Mouse (Mus musculus) heart, embryonic 12.5 days (tissue): Measurements from ENCODE around the gene Ankrd23. TPM values are rescaled to one million over a fixed set of nuclear protein-coding genes. Genes with fewer than 3 reads are reported as not detected.
"Not testable (repeated sequence)": the region's sequence is repeated elsewhere in the genome, so short reads cannot be mapped to it uniquely, and the experiment has no call there.

Source experiments
- ATAC-seq: fragments of 200-750 bp; cut with Nextera tagmentation; 2 replicates; pipeline ENCODE4 v1.8.0; 2017; ENCODE audit warnings: moderate TSS enrichment, moderate library complexity; ENCODE audit not compliant: insufficient number of reproducible peaks, low FRiP score
- H3K27ac ChIP-seq: fragments of 300-500 bp; sonication (generic); 2 replicates; pipeline ENCODE4 v1.5.1; 2016; ENCODE audit warnings: mild to moderate bottlenecking, moderate library complexity; ENCODE audit not compliant: poor library complexity, severe bottlenecking
- H3K27me3 ChIP-seq: fragments of 300-500 bp; sonication (generic); replicated peaks from 2 replicates; pipeline ENCODE4 v1.6.1; 2016; ENCODE audit warnings: mild to moderate bottlenecking, moderate library complexity
- H3K36me3 ChIP-seq: fragments of 300-500 bp; sonication (generic); 2 replicates; pipeline ENCODE4 v1.6.1; 2016; ENCODE audit warnings: mild to moderate bottlenecking, moderate library complexity
- H3K4me1 ChIP-seq: fragments of 300-500 bp; sonication (generic); replicated peaks from 2 replicates; pipeline ENCODE4 v1.6.1; 2016; ENCODE audit warnings: mild to moderate bottlenecking
- H3K4me2 ChIP-seq: fragments of 300-500 bp; sonication (generic); 2 replicates; pipeline ENCODE4 v1.6.1; 2016; ENCODE audit warnings: mild to moderate bottlenecking, moderate library complexity
- H3K4me3 ChIP-seq: fragments of 300-500 bp; sonication (generic); 2 replicates; pipeline ENCODE4 v1.5.1; 2016; ENCODE audit warnings: mild to moderate bottlenecking
- H3K9ac ChIP-seq: fragments of 300-500 bp; sonication (generic); 2 replicates; pipeline ENCODE4 v1.6.1; 2016; ENCODE audit warnings: mild to moderate bottlenecking, moderate library complexity
- H3K9me3 ChIP-seq: fragments of 300-500 bp; sonication (generic); replicated peaks from 2 replicates; pipeline ENCODE4 v1.6.1; 2016; ENCODE audit warnings: mild to moderate bottlenecking, moderate library complexity
- WGBS: fragments of 180-500 bp; shearing (Covaris S2); methylation state at CpG from one replicate; pipeline ENCODE4 v1.1.7; 2016; 5-methylcytosine and 5-hydroxymethylcytosine counted together
- polyA plus RNA-seq: library from polyadenylated mRNA; unstranded; fragments of >200 nt; fragmentation: Nextera tagmentation; extraction: Ambion mirVana; gene quantifications from 2 replicates; pipeline ENCODE4 v1.2.1, GENCODE M21; 2016

The Ankrd23 gene
- polyA plus RNA-seq, result 14.9 and 16.8 TPM in 2 replicates

DNA sequence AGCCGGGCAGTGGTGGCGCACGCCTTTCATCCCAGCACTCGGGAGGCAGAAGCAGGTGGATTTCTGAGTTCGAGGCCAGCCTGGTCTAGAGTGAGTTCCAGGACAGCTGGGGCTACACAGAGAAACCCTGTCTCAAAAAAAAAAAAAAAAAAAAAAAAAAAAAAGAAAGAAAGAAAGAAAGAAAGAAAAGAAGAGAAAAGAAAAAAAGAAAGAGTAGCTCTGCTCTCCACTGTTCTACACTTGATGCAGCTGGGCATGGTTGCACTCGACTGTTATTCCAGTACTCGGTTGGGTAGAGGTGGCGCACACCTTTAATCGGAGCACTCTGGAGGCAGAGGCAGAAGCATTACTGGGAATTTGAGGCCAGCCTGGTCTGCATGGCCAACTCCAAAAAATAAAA, at the start of gene Ankrd23:
TSS of gene Ankrd23 (minus strand) at position 101 of the 400 bp plus-strand sequence.
- WGBS, result 78% methylated on average over 9 of the region's 9 CpGs
- Histone ChIP-seq H3K9ac (0 out of 2 replicates have a peak within 1 kb of the TSS, but pooled peaks have one; percentile 22), H3K36me3 (peaks cover 39% of the 10 kb centered on the region), H3K27ac (peak within 1 kb of the TSS; percentile 87), H3K4me2 (peak within 1 kb of the TSS; percentile 11; the same call in 1 of the 2 replicates), H3K4me1 (peaks cover 59% of the 10 kb centered on the region)
- H3K9me3 ChIP-seq, H3K27me3 ChIP-seq, H3K4me3 ChIP-seq, ATAC-seq: not testable (repeated sequence)

GRCm38 (mm10) chr1:36586288-36586687, 49.6 kb upstream of the Ankrd23 start:
- no peak for ATAC-seq
- 45% methylated on average over 4 of the region's 4 CpGs for WGBS

DNA sequence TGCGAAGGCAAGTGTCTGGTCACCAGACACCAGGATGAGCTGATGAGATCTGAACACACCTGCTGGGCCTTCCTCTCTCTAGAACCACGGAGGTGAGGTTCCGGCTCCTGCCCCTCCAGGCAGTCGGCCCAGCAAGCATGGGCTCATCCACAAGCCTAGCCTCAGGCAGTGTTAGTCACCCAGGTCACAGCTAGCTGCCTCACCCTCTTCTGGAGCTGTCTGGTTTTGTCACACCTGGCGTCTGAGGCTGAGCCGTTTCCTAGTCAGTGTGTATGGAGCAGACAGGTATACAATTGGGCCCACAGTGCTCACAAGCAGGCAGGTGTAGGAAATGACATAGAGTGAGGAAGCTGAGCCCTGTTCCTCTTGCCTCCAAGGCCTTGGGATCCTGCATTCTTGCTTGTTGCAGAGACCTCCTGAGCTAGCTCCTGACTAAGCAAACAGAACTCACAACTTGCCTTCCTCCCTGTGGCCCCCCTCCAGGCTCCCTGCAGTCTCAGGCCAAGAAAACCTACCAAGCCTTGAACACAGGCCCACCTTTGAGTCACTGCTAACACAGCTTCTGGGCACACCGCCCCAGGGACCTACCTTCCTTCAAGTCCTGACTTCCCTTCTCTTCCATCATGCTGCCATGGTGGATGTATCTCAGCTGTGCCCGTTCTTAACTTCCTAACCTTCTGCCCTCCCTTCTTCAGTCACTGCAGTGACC, 46.9 kb upstream of the Ankrd23 start:
- Histone ChIP-seq H3K9ac (no peak overlapping the region), H3K9me3 (no peaks in the 10 kb centered on the region), H3K4me3 (no peak overlapping the region), H3K27me3 (no peaks in the 10 kb centered on the region), H3K27ac (peak overlapping the region; percentile 80; the same call in 1 of the 2 replicates), H3K4me2 (0 out of 2 replicates have a peak overlapping the region, but pooled peaks have one; percentile 1), H3K4me1 (peaks cover 69% of the 10 kb centered on the region), H3K36me3 (no peaks in the 10 kb centered on the region)
- WGBS, result 76% methylated on average over 8 of the region's 8 CpGs
- ATAC-seq, result no peak

More at GRCm38 (mm10) chr1:36586288-36586687, 49.6 kb upstream of the Ankrd23 start:
- Histone ChIP-seq H3K27me3 (no peaks in the 10 kb centered on the region), H3K4me3 (no peak overlapping the region), H3K36me3 (no peaks in the 10 kb centered on the region), H3K9me3 (no peaks in the 10 kb centered on the region), H3K9ac (no peak overlapping the region), H3K4me1 (peaks cover 63% of the 10 kb centered on the region), H3K4me2 (no peak overlapping the region), H3K27ac (no peak overlapping the region)

DNA sequence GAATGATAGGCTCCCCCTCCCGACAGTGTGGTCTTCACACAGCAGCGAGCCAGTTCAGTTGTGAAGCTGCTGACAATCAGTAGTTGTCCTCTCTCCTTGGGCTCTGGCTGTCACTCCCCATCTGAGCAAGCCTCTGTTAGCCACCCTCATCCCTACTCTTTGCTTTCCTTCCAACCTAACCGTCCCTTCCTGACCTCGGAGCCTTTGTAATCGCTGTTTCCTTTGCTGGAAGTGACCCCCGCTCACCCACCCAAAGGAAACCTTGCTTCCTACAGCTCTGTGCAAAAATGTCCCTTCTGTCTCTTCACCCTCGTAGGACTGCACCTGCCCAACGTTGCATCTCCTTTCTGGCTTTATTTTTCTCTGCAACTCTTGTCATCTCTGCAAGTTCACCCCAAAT, 45.5 kb upstream of the Ankrd23 start:
- Histone ChIP-seq H3K4me1 (peaks cover 68% of the 10 kb centered on the region), H3K27me3 (no peaks in the 10 kb centered on the region), H3K9me3 (no peaks in the 10 kb centered on the region), H3K36me3 (no peaks in the 10 kb centered on the region), H3K27ac (no peak overlapping the region), H3K4me3 (no peak overlapping the region), H3K9ac (no peak overlapping the region), H3K4me2 (no peak overlapping the region)
- ATAC-seq, result no peak
- 62% methylated on average over 8 of the region's 8 CpGs for WGBS

DNA sequence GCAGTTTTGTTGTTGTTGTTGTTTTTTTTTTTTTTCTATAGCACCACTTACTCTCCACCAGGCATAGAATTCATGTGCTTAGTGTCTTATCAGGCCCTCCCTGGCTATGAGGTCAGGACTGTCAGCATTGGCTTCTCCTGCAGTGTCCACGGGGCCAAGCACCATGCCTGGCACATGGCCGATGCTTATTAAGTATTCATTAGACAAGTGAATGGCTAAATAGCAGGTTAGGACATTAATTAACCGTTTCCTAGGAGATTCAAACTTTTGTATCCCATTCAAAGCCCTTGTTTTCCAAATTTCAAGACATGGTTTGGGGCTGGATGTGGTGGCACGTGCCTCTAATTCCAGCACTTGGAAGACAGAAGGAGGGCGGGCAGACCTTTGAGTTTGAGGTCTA, 44.6 kb upstream of the Ankrd23 start:
- H3K27ac ChIP-seq, result peak overlapping the region; percentile 93
- no peaks in the 10 kb centered on the region for H3K9me3 ChIP-seq
- no peaks in the 10 kb centered on the region for H3K36me3 ChIP-seq
- H3K4me2 ChIP-seq, result peak overlapping the region; percentile 63
- H3K27me3 ChIP-seq, result no peaks in the 10 kb centered on the region
- no peak for ATAC-seq
- H3K9ac ChIP-seq, result no peak overlapping the region
- peaks cover 74% of the 10 kb centered on the region for H3K4me1 ChIP-seq
- no peak overlapping the region for H3K4me3 ChIP-seq
- 63% methylated on average over 5 of the region's 5 CpGs for WGBS

GRCm38 (mm10) chr1:36580384-36581207, 43.9 kb upstream of the Ankrd23 start:
- no peaks in the 10 kb centered on the region for H3K9me3 ChIP-seq
- 2% methylated on average over 17 of the region's 17 CpGs for WGBS
- H3K4me3 ChIP-seq, result peak overlapping the region; percentile 26
- no peaks in the 10 kb centered on the region for H3K36me3 ChIP-seq
- peak overlapping the region; percentile 66 for H3K9ac ChIP-seq
- peak overlapping the region; percentile 93 for H3K27ac ChIP-seq
- peaks cover 72% of the 10 kb centered on the region for H3K4me1 ChIP-seq
- peak overlapping the region; percentile 63 for H3K4me2 ChIP-seq
- no peaks in the 10 kb centered on the region for H3K27me3 ChIP-seq
- peak; percentile 92 for ATAC-seq

DNA sequence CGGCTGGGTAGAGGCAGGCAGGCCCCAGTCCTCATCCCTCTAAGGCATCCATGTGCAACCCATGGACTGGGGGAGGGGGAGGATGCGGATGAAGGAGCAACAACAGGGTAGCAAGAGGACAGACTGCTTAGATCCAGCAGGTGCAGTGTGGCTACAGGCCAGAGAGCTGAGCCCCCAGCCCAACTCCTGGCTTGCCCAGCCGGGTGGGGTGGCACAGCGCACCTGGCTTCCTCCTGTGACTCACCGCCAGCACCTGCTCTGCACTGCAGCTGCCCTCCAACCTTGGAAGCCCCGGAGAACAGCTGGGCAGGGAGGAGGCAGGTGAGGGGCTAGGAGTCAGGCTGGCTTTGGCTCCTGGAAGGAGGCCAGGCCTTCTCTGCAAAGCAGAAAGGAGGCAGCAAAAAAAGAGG, 43.3 kb upstream of the Ankrd23 start:
- Histone ChIP-seq H3K27ac (peak overlapping the region; percentile 93), H3K9ac (peak overlapping the region; percentile 66), H3K4me2 (peak overlapping the region; percentile 63), H3K4me1 (peaks cover 69% of the 10 kb centered on the region), H3K36me3 (no peaks in the 10 kb centered on the region), H3K4me3 (peak overlapping the region; percentile 26), H3K9me3 (no peaks in the 10 kb centered on the region), H3K27me3 (no peaks in the 10 kb centered on the region)
- WGBS, result 30% methylated on average over 6 of the region's 6 CpGs
- peak; percentile 10; the same call in 1 of the 2 replicates for ATAC-seq

GRCm38 (mm10) chr1:36576991-36577675, 40.5 kb upstream of the Ankrd23 start:
- WGBS, result 61% methylated on average over 6 of the region's 6 CpGs
- H3K4me1 ChIP-seq, result peaks cover 58% of the 10 kb centered on the region
- H3K27ac ChIP-seq, result no peak overlapping the region
- no peak overlapping the region for H3K9ac ChIP-seq
- no peaks in the 10 kb centered on the region for H3K9me3 ChIP-seq
- ATAC-seq, result no peak
- no peaks in the 10 kb centered on the region for H3K27me3 ChIP-seq
- H3K4me2 ChIP-seq, result no peak overlapping the region
- no peaks in the 10 kb centered on the region for H3K36me3 ChIP-seq
- H3K4me3 ChIP-seq, result no peak overlapping the region

DNA sequence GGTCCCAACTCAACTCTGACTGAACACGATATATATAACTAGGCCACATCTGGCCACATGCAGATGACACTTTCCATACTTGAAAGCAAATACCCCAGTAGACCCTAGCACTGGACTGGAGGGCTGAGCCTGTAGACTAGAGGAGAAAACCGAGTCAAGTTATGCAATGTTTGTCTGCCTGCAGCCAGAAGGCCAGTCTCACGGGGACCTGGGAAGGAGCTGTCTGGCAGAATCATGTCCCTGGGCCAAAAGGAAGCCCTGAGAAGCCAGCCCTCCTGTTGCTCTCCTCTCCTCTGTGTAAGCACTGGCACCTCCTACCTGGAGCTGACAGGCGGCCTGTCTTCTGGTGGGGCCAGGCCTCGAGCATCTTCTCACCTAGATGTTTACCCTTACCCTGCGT, 38.7 kb upstream of the Ankrd23 start:
- peaks cover 58% of the 10 kb centered on the region for H3K4me1 ChIP-seq

GRCm38 (mm10) chr1:36574196-36574955, 37.7 kb upstream of the Ankrd23 start:
- no peaks in the 10 kb centered on the region for H3K9me3 ChIP-seq
- ATAC-seq, result no peak
- H3K27me3 ChIP-seq, result no peaks in the 10 kb centered on the region
- H3K36me3 ChIP-seq, result no peaks in the 10 kb centered on the region
- H3K27ac ChIP-seq, result no peak overlapping the region
- peaks cover 57% of the 10 kb centered on the region for H3K4me1 ChIP-seq
- 91% methylated on average over 5 of the region's 5 CpGs for WGBS
- H3K4me2 ChIP-seq, result no peak overlapping the region
- H3K4me3 ChIP-seq, result no peak overlapping the region
- H3K9ac ChIP-seq, result no peak overlapping the region

More for the DNA sequence above, 38.7 kb upstream of the Ankrd23 start:
- no peak for ATAC-seq
- Histone ChIP-seq H3K4me3 (no peak overlapping the region), H3K36me3 (no peaks in the 10 kb centered on the region), H3K27me3 (no peaks in the 10 kb centered on the region), H3K9ac (no peak overlapping the region), H3K9me3 (no peaks in the 10 kb centered on the region), H3K4me2 (no peak overlapping the region), H3K27ac (no peak overlapping the region)
- WGBS, result 61% methylated on average over 6 of the region's 6 CpGs
